Mouse (Mus musculus) lung, adult 2 months (tissue): Measurements from ENCODE around the gene Gm28553. TPM values are rescaled to one million over a fixed set of nuclear protein-coding genes. Genes with fewer than 3 reads are reported as not detected.
"Not testable (repeated sequence)": the region's sequence is repeated elsewhere in the genome, so short reads cannot be mapped to it uniquely, and the experiment has no call there.

ENCODE experiments used
- DNase-seq: peaks from one replicate; pipeline ENCODE4 v3.0.0; 2022
- H3K4me1 ChIP-seq: fragments of 200-500 bp; 2 replicates; pipeline ENCODE4 v1.6.1; 2011; ENCODE audit warnings: low read length; ENCODE audit not compliant: control insufficient read depth, insufficient read depth
- H3K4me3 ChIP-seq: fragments of 200-500 bp; replicated peaks from 2 replicates; pipeline ENCODE3; 2011; ENCODE audit warnings: low read depth, mild to moderate bottlenecking, control low read depth, low read length; ENCODE audit errors: extremely low read depth
- WGBS: fragments of 180-500 bp; shearing (Covaris S2); methylation state at CpG from one replicate; pipeline ENCODE4 v1.1.7; 2018; 5-methylcytosine and 5-hydroxymethylcytosine counted together
- polyA plus RNA-seq: library from polyadenylated mRNA; depleted of rRNA; stranded (reverse); fragments of >200 nt; gene quantifications from 2 replicates; pipeline ENCODE4 v1.2.3, GENCODE M21; 2012; rRNA removed

Gm28553 gene
- polyA plus RNA-seq: not detected in 2 replicates

DNA sequence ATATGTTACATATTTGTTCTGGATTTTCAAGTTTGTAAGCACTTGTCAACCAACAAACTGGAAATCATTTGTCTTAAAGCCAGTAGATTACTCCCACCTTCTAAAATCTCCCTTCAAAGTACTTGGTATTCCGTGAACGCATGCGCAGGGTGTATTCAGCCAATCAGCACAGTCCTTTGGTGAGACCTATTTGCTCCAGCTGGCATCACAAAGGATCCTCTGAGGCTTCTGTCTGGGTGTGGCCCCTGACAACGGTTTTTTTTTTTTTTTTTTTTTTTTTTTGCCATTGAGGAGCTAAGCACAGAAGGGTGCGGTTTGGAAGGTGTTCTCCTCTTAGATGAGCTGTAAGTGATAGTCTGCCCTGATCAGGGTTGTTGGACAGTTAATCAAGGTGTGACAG is at the start of gene Gm28553:
Gene Gm28553, plus strand, starts transcription at position 301 of the 400 bp plus-strand sequence.
- WGBS: no CpG with 5 or more reads among the region's 5 CpGs
- H3K4me1 ChIP-seq, H3K4me3 ChIP-seq, DNase-seq: not testable (repeated sequence)
